8 mouse cellular contexts compared by ENCODE assay signal in the genomic region with DNA sequence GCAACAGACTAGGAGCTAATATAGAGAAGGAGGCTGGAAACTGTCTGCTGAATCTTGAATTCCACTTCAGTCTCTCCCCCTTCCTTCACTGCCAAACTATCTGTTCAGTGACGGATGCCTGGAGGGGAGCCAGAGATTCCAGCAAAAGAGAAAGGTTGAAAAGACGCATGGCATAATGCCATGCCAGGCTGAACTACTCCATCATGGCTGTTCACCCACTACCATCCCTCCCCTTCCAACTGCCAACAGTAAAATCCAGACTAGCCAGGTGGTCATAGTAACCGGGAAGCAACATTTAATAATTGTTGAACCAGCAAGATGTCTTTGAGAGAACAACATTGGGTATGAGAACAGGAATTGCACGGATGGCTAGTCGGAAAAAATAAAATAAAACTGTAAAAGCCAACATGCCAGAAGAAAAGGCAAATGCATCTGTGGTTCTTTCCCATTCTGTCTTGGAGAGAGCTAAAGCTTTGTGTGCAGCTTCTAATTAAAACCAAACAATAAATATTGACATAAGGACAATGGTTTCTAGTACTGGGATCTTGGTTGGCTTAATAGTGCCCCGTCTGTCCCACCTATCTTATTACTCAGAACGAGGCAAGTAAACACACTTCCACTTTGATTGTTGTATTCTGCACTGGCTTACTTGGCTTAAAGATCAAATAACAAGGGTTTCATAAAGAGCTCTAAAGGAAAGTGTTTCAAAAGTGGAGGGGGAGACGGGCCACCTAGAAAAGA.
DNase-seq lines count a peak whose midpoint lies in the region; ATAC-seq lines count a peak whose summit lies in the region.

No protein-coding gene starts in this region.

- 61% methylated on average over 8 of the region's 8 CpGs for WGBS in embryonic facial prominence, embryonic 14.5 days
- 73% methylated on average over 8 of the region's 8 CpGs for WGBS in embryonic facial prominence, embryonic 10.5 days

- no peaks in the 10 kb centered on the region for H3K27me3 ChIP-seq in embryonic facial prominence, embryonic 14.5 days (replicated peaks; ENCODE audit: control insufficient read depth, insufficient read depth, low read length)
- no peaks in the 10 kb centered on the region for H3K27me3 ChIP-seq in embryonic facial prominence, embryonic 10.5 days (replicated peaks; ENCODE audit: low read depth, poor library complexity, severe bottlenecking)

- no peaks in the 10 kb centered on the region for H3K36me3 ChIP-seq in embryonic facial prominence, embryonic 14.5 days (ENCODE audit: control insufficient read depth, insufficient read depth, low read length)
- no peaks in the 10 kb centered on the region for H3K36me3 ChIP-seq in embryonic facial prominence, embryonic 10.5 days (replicated peaks)

- no peak overlapping the region for H3K27ac ChIP-seq in embryonic facial prominence, embryonic 14.5 days (replicated peaks; ENCODE audit: low read depth, low read length)
- H3K27ac ChIP-seq in embryonic facial prominence, embryonic 10.5 days (replicated peaks) = no peak overlapping the region

- H3K9me3 ChIP-seq in embryonic facial prominence, embryonic 14.5 days (ENCODE audit: control insufficient read depth, low read length) = no peaks in the 10 kb centered on the region
- 0 out of 2 replicates have a peak, but pooled peaks cover 4% of the 10 kb centered on the region for H3K9me3 ChIP-seq in embryonic facial prominence, embryonic 10.5 days

- H3K4me2 ChIP-seq in embryonic facial prominence, embryonic 14.5 days (ENCODE audit: low read depth, low read length) = no peak overlapping the region

- peak; percentile 68 for DNase-seq in embryonic facial prominence, embryonic 14.5 days (ENCODE audit: low spot score)
- no peak for DNase-seq in embryonic facial prominence, embryonic 10.5 days (ENCODE audit: low spot score)
- DNase-seq in right cerebral cortex, adult 18-20 months = peak; percentile 28
- no peak for DNase-seq in right cerebral cortex, postnatal 25 days
- DNase-seq in kidney, postnatal 25 days = peak; percentile 45
- DNase-seq in ovary, postnatal 14 days (ENCODE audit: low spot score) = peak; percentile 42
- no peak for DNase-seq in urinary bladder, postnatal 36 days (ENCODE audit: low spot score in 2 of 2)
- no peak for DNase-seq in urinary bladder, adult 2 months (ENCODE audit: low spot score)

- H3K4me3 ChIP-seq in embryonic facial prominence, embryonic 14.5 days (ENCODE audit: low read depth, low read length) = no peak overlapping the region
- H3K4me3 ChIP-seq in embryonic facial prominence, embryonic 10.5 days = no peak overlapping the region

- no peak overlapping the region for H3K9ac ChIP-seq in embryonic facial prominence, embryonic 14.5 days (ENCODE audit: low read depth, low read length)

- no peak for ATAC-seq in embryonic facial prominence, embryonic 14.5 days (ENCODE audit: low read depth)

- H3K4me1 ChIP-seq in embryonic facial prominence, embryonic 14.5 days (ENCODE audit: control insufficient read depth, insufficient read depth, low read length) = peaks cover 7% of the 10 kb centered on the region
- H3K4me1 ChIP-seq in embryonic facial prominence, embryonic 10.5 days = no peaks in the 10 kb centered on the region; the same call in 1 of the 2 replicates

Comparison
In these comparisons a context has a peak if more than half of its experiments do, and no peak if none do; other contexts are left out.
1. DNase-seq: peak in embryonic facial prominence, embryonic 14.5 days (single experiment), right cerebral cortex, adult 18-20 months (single experiment), kidney, postnatal 25 days (2 of 2) and ovary, postnatal 14 days (single experiment); none in embryonic facial prominence, embryonic 10.5 days (single experiment), right cerebral cortex, postnatal 25 days (single experiment), urinary bladder, postnatal 36 days (0 of 2) and urinary bladder, adult 2 months (single experiment).